Mouse (Mus musculus) heart, postnatal 0 days (tissue): ENCODE data around the gene Krt33b. TPM values are rescaled to one million over a fixed set of nuclear protein-coding genes. Genes with fewer than 3 reads are reported as not detected.

Experiments used
- ATAC-seq: fragments of 200-750 bp; cut with Nextera tagmentation; 2 replicates; pipeline ENCODE4 v1.8.0; 2017; ENCODE audit warnings: low read depth, moderate number of reproducible peaks, moderate library complexity; ENCODE audit not compliant: insufficient read depth
- DNase-seq: peaks from one replicate; pipeline ENCODE4 v3.0.0-alpha.2; 2016; ENCODE audit warnings: low spot score
- H3K27ac ChIP-seq: fragments of 300-500 bp; sonication (generic); 2 replicates; pipeline ENCODE4 v1.5.1; 2014; ENCODE audit warnings: low read depth, mild to moderate bottlenecking
- H3K27me3 ChIP-seq: fragments of 300-500 bp; sonication (generic); 2 replicates; pipeline ENCODE4 v1.6.1; 2014; ENCODE audit warnings: low read length, mixed read lengths; ENCODE audit not compliant: control insufficient read depth, insufficient read depth
- H3K36me3 ChIP-seq: fragments of 300-500 bp; sonication (generic); replicated peaks from 2 replicates; pipeline ENCODE4 v1.6.1; 2014; ENCODE audit warnings: low read length, mixed read lengths; ENCODE audit not compliant: control insufficient read depth, insufficient read depth
- H3K4me1 ChIP-seq: fragments of 300-500 bp; sonication (generic); 2 replicates; pipeline ENCODE4 v1.6.1; 2014; ENCODE audit warnings: antibody characterized with exemption; ENCODE audit not compliant: control insufficient read depth, insufficient read depth
- H3K4me2 ChIP-seq: fragments of 300-500 bp; sonication (generic); 2 replicates; pipeline ENCODE4 v1.6.1; 2014; ENCODE audit warnings: low read depth, mild to moderate bottlenecking, low read length, moderate library complexity
- H3K4me3 ChIP-seq: fragments of 300-500 bp; sonication (generic); 2 replicates; pipeline ENCODE4 v1.5.1; 2014; ENCODE audit warnings: low read depth, low read length
- H3K9ac ChIP-seq: fragments of 300-500 bp; sonication (generic); replicated peaks from 2 replicates; pipeline ENCODE4 v1.6.1; 2014; ENCODE audit warnings: low read depth, low read length, mixed read lengths
- H3K9me3 ChIP-seq: fragments of 300-500 bp; sonication (generic); replicated peaks from 2 replicates; pipeline ENCODE4 v1.6.1; 2016; ENCODE audit warnings: low read length; ENCODE audit not compliant: control insufficient read depth
- CTCF ChIP-seq: IDR thresholded peaks from 2 replicates; pipeline ENCODE4 v1.5.1; 2016; ENCODE audit warnings: antibody characterized with exemption, control low read depth, low read depth
- EP300 ChIP-seq: IDR thresholded peaks from 2 replicates; pipeline ENCODE4 v1.6.1; 2016; ENCODE audit warnings: antibody characterized with exemption, low read depth
- WGBS: fragments of 180-500 bp; shearing (Covaris S2); extraction: QIAGEN DNeasy Blood & Tissue Kit; methylation state at CpG from one replicate; pipeline ENCODE4 v1.1.7; 2014; 5-methylcytosine and 5-hydroxymethylcytosine counted together
- polyA plus RNA-seq: library from polyadenylated mRNA; unstranded; fragments of >200 nt; fragmentation: Nextera tagmentation; extraction: Ambion mirVana; gene quantifications from 2 replicates; pipeline ENCODE4 v1.2.1, GENCODE M21; 2015
- total RNA-seq: library from RNA; depleted of rRNA; stranded (reverse); fragments of >200 nt; gene quantifications from 2 replicates; pipeline ENCODE4 v1.2.3, GENCODE M21; 2014; ENCODE audit warnings: low replicate concordance

Krt33b gene
- total and polyA plus RNA-seq, 2 experiments from 2014 or later, result not detected

GRCm38 (mm10) chr11:100021438-100021837, 8.2 kb downstream of the Krt33b start:
- no peaks in the 10 kb centered on the region for H3K9me3 ChIP-seq
- no peak overlapping the region for H3K4me3 ChIP-seq
- H3K4me2 ChIP-seq, result no peak overlapping the region
- no peak for ATAC-seq
- no peaks in the 10 kb centered on the region for H3K36me3 ChIP-seq
- TF ChIP-seq EP300, result no peak
- TF ChIP-seq CTCF, result no peak
- 41% methylated on average over 5 of the region's 5 CpGs for WGBS
- no peaks in the 10 kb centered on the region for H3K4me1 ChIP-seq
- no peak overlapping the region for H3K27ac ChIP-seq
- no peaks in the 10 kb centered on the region for H3K27me3 ChIP-seq
- no peak for DNase-seq
- no peak overlapping the region for H3K9ac ChIP-seq

GRCm38 (mm10) chr11:100019466-100019865, 10.2 kb downstream of the Krt33b start:
- Histone ChIP-seq H3K36me3 (no peaks in the 10 kb centered on the region), H3K9me3 (no peaks in the 10 kb centered on the region), H3K4me2 (no peak overlapping the region), H3K27ac (no peak overlapping the region), H3K27me3 (no peaks in the 10 kb centered on the region), H3K4me3 (no peak overlapping the region), H3K4me1 (no peaks in the 10 kb centered on the region), H3K9ac (no peak overlapping the region)
- no peak for DNase-seq
- TF ChIP-seq EP300 (no peak), CTCF (no peak)
- no peak for ATAC-seq
- 77% methylated on average over 1 of the region's 1 CpGs for WGBS

- H3K27ac ChIP-seq, result no peak within 1 kb of the TSS
- H3K4me1 ChIP-seq, result no peaks in the 10 kb centered on the region
- DNase-seq, result no peak
- ATAC-seq, result no peak
- no peak for TF ChIP-seq CTCF
- TF ChIP-seq EP300, result no peak
- H3K4me3 ChIP-seq, result no peak within 1 kb of the TSS
- H3K27me3 ChIP-seq, result no peaks in the 10 kb centered on the region
- WGBS, result 81% methylated on average over 4 of the region's 4 CpGs
- H3K4me2 ChIP-seq, result no peak within 1 kb of the TSS
- no peaks in the 10 kb centered on the region for H3K9me3 ChIP-seq
- no peaks in the 10 kb centered on the region for H3K36me3 ChIP-seq
- H3K9ac ChIP-seq, result no peak within 1 kb of the TSS
Observed at GRCm38 (mm10) chr11:100016112-100016511, 13.6 kb downstream of the Krt33b start, which contains the start of gene Krt33a. Gene Krt33a, minus strand, starts transcription at chr11:100016212.

- Histone ChIP-seq H3K4me2 (no peak overlapping the region), H3K4me3 (no peak overlapping the region), H3K9ac (no peak overlapping the region), H3K36me3 (no peaks in the 10 kb centered on the region), H3K9me3 (no peaks in the 10 kb centered on the region), H3K4me1 (no peaks in the 10 kb centered on the region), H3K27me3 (no peaks in the 10 kb centered on the region), H3K27ac (no peak overlapping the region)
- ATAC-seq (no peak), DNase-seq (no peak)
- 64% methylated on average over 4 of the region's 4 CpGs for WGBS
- TF ChIP-seq CTCF (no peak), EP300 (no peak)
Observed at GRCm38 (mm10) chr11:100013691-100014171, 15.9 kb downstream of the Krt33b start.

- DNase-seq (no peak), ATAC-seq (no peak)
- H3K36me3 ChIP-seq, result no peaks in the 10 kb centered on the region
- TF ChIP-seq EP300 (no peak), CTCF (no peak)
- H3K4me1 ChIP-seq, result no peaks in the 10 kb centered on the region
- WGBS, result 85% methylated on average over 5 of the region's 5 CpGs
- H3K27me3 ChIP-seq, result no peaks in the 10 kb centered on the region
- H3K9ac ChIP-seq, result no peak overlapping the region
- no peak overlapping the region for H3K27ac ChIP-seq
- no peak overlapping the region for H3K4me3 ChIP-seq
- H3K9me3 ChIP-seq, result no peaks in the 10 kb centered on the region
- H3K4me2 ChIP-seq, result no peak overlapping the region
Observed at GRCm38 (mm10) chr11:100010682-100011081, 19.0 kb downstream of the Krt33b start.

- Histone ChIP-seq H3K27me3 (no peaks in the 10 kb centered on the region), H3K9me3 (no peaks in the 10 kb centered on the region), H3K9ac (no peak overlapping the region), H3K4me3 (no peak overlapping the region), H3K4me2 (no peak overlapping the region), H3K27ac (no peak overlapping the region), H3K4me1 (no peaks in the 10 kb centered on the region), H3K36me3 (no peaks in the 10 kb centered on the region)
- ATAC-seq (no peak), DNase-seq (no peak)
- 55% methylated on average over 5 of the region's 5 CpGs for WGBS
- TF ChIP-seq EP300, result no peak
- TF ChIP-seq CTCF, result no peak
Observed at GRCm38 (mm10) chr11:100008336-100008735, 21.3 kb downstream of the Krt33b start.
